Mouse (Mus musculus) urinary bladder, postnatal 10 days (tissue): Measurements from ENCODE around the gene Ptprm.

Experiments used
- DNase-seq: peaks from one replicate; pipeline ENCODE4 v3.0.0; 2022; ENCODE audit warnings: low spot score

Gene Ptprm

DNA sequence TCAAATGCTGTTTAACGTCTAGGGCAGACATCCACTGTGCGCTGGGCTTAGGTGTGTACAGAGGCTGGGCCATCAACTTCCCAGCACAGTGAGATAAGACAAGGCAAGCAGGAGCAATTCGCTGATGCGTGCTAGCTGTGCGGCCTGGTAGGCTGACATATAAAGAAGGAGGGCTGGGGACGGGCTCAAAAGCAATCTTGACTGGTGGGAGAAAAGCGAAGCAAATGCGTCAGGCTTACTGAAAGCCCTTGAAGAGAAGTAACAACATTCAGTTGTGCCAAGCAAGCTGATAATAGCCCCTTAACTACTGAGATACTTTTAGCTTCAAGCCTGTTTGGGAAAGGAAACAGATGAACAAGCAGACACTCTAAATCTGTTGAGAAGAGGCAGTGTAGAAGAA is 217.8 kb downstream of the Ptprm start:
- DNase-seq, result no peak

DNA sequence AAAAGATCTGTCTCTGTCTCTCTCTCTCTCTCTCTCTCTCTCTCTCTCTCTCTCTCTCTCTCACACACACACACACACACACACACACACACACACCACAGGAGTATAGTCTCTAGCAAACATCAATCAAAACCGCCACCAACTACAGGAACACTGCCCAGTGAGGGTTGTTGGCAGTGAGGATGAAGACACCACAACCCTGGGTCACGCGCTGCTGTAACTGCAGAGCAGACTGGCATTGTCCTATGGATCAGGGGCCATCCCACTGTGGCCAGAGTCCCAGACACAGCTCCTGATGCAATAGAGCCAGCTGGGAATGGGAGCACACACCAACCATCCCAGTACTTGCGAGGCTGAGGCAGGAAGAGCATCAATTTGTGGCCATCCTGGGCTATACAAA is 220.0 kb downstream of the Ptprm start:
- DNase-seq, result no peak

DNA sequence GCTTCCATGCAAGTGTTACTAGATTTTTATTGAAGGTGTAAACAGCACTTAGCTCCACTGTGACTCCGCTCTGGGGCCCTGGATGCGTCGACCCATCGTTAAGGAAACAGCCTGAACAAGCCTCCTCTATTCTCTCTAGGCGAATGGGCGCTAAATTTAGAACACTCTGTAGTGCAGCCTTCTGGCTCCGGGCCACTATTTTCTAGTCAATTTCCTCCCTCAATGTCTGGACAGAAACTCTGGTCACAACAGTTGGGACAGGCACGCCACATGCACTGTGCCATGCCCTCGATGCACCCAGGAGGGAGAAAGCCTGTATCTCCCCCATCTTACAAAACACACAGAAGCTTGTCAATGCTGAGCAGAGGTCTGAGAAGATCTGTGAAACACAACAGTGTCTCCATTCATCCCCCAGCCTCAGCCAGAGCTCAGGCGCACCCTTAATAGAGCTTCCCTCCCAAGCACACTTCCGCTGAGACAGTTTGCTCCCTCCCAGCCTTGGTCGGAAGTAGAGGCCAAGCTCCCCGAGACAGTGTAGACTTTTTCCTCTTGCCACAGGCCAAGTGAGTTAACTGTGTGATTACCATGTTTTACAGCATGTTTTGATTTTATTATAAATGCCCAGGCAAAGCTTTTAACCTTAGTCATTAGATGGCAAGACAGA is 220.7 kb downstream of the Ptprm start:
- no peak for DNase-seq

- DNase-seq, result no peak
Observed at GRCm38 (mm10) chr17:67133026-67133425, 221.2 kb downstream of the Ptprm start.

DNA sequence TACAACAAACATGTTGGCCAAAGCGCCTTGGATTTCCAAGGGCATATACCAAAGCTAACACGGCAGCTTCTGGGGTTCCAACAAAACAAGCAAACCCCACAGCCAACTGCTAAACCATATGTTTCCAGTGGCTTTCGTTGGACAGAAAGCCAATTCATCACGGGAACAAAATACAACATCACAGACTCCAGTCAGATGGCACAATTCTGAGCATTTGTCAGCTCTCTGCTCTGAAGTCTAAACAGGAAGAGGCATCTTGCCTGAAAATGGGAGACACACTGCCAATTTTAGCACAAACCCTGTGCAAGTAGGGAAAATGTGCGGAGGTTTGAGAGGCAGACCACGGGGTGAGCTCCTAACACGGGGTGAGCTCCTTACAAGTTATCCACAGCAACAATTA is 226.7 kb downstream of the Ptprm start:
- DNase-seq, result no peak

- no peak for DNase-seq
Observed at GRCm38 (mm10) chr17:67125596-67125995, 228.7 kb downstream of the Ptprm start.

GRCm38 (mm10) chr17:67124294-67124693 is 230.0 kb downstream of the Ptprm start:
- no peak for DNase-seq

DNA sequence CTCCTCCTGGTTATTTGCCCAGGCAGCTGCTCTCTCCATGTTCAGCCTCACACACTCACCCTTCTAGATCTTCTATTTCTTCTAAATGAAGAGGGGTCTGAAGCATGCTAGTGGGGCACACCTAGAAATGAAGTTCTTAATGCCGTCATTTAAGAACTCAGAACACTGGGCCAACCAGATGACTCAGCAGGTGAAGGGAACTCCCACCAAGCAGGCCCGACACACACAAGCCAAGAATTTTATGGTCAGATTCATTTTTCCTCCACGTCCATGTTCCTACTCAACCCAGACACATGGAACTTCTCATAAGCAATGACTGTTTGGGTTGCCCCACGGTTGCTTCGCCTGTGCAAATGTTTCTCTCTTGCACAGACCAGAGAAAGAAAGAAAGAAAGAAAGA is 230.5 kb downstream of the Ptprm start:
- DNase-seq, result no peak

DNA sequence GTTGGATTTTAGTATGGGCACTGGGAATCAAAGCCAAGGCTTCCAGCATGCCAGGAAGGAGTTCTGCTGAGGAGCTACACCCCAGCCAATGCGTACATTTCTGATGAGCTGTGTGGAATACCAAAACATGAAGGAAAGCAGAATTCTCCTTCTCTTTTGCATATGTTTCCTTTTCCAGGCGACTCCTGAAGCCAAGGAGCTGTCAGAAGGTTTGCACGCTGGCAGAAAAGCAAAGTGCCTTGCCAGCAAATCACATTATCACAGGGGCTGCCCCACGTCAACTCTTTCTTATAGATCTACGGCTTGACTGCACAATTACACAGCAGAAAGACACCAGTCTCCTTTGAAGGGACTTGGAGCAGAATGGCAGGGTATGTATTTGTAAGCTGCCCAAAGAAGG is 233.4 kb downstream of the Ptprm start:
- no peak for DNase-seq

GRCm38 (mm10) chr17:67118676-67119340 is 235.4 kb downstream of the Ptprm start:
- DNase-seq, result no peak

GRCm38 (mm10) chr17:67114842-67115241 is 239.4 kb downstream of the Ptprm start:
- DNase-seq, result no peak

DNA sequence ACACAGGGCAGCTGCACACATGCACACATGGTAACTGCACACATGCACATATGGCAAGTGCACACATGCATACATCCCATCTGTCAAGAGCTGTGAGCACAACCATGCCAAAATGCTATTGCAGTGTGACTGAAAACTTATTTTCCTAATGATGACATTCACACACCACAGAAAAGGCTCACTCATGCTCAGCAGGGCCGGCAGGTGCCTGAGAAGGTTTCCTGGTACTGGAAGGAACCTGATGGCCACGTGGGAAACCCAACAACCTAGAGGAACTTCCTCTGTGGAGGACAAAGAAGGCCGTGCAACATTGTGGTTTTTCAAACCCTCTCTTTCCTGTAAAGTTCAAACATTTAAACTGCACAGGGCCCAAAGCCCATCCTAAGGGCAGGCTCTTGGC is 241.6 kb downstream of the Ptprm start:
- no peak for DNase-seq

DNA sequence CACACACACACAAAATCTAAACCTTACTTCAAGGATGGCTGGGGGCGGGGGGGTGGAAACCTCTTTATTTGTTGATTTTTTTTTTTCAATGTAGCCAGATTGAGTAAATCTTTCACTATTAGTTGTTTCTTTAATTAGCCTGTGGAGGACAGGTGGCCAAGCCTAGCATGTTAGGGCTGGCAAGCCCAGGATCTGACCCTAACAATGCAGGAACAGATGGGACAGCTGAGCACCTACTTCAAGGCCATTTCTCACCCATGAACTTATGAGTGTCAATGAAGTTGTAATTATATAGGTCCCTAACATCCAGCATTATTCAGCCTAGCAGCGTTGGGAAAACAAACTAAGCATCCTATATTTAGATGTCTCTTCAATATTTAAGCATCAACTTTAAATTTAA is 248.1 kb downstream of the Ptprm start:
- DNase-seq, result no peak

GRCm38 (mm10) chr17:67102051-67102450 is 252.2 kb downstream of the Ptprm start:
- DNase-seq, result no peak

GRCm38 (mm10) chr17:67090997-67091396 is 263.3 kb downstream of the Ptprm start:
- no peak for DNase-seq

DNA sequence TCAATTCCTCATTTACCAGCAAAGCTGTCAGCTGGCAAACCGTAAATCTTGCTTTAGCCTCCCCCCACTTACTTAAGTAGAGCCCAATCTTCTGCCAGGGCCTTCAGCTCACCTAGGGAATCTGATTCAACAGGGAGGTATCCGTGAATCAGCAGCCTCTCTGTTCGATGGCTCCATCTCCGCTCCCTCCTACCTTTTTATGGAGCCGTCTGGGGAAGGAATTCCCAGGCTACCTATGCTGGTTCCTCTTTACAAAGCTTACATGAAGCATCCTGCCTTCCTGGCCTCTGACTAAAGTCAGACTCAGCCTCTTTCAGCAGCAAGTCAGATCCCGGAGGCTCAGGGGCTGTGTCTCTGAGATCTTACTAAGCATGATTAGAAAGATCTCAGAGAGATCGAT is 264.1 kb downstream of the Ptprm start:
- no peak for DNase-seq

DNA sequence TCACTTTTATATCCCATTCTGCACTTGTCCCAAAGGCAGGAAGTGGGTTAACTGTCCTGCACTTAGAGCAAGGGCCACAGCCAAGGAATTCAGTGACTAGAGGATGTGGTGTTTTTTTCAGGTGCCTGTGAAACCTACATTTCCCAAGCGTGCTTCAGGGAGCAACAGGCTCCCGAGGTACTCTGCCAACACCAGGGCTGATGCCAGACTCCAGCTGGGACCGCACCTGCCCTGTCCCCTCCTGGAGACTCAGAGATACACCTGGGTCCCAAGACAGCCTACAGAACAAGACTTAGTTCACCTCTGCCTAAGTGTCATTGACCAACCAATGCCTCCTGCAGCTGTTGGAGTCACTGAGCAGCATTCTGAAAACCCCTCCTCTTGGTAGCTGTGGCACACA is 264.6 kb downstream of the Ptprm start:
- DNase-seq, result no peak

GRCm38 (mm10) chr17:67087585-67087984 is 266.7 kb downstream of the Ptprm start:
- DNase-seq, result no peak

- DNase-seq, result no peak
Observed at GRCm38 (mm10) chr17:67086811-67087210, 267.4 kb downstream of the Ptprm start.

DNA sequence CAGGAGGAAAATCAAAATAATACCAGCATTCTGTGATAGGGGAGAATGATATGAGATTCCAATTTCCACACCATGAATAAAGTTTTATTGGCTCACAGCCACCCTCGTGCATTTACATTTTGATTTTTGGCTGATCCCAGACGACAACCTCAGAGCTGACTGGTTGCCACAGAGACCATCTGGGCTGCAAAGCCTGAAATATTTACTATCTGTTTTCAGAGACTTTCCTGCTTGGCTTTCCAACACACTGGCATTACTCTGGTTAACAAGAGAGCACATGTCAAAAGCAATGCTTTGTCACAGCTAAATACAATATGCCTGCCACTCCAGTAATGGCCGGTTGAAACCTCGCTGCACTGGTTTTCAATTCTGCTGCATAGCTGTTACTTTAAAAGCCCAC is 269.8 kb downstream of the Ptprm start:
- no peak for DNase-seq

DNA sequence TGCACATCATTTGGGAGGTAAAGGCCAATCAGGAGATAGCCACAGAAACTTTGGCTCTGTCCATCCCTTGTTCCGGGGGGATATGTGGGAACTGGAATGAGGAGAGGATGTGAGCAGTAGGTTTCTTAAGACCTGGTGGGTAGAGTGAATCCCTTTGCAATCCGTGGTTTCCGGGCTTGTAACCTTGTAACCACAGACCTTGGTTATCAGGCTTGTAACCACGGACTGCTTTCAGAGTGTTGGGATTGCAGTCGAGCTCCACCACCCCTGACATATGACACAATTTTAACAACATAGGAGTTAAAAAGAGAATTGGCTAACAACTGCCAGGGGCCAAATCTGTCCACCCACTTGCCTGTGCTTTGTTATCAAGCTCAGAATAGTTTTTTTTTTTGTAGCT is 270.2 kb downstream of the Ptprm start:
- no peak for DNase-seq

GRCm38 (mm10) chr17:67079570-67079969 is 274.7 kb downstream of the Ptprm start:
- no peak for DNase-seq

DNA sequence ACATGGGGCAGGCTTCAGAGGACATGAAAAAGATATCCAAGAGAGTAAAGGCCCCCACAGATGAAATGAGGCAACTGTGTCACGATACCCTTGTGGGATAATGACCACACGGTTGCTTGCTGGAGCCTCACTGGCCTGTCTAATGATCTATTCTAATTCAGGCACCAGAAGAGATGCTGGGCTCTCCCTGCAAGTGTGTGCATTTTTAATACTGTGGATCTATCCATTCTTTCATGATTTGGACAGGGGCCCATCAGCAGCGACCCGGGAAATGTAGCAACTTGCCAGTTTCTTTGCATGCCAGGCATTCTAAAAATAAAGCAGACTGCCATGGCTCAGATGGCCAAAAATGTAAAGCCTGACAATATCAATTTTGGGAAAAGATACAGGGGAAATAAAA is 280.7 kb downstream of the Ptprm start:
- DNase-seq, result no peak

GRCm38 (mm10) chr17:67073139-67073538 is 281.1 kb downstream of the Ptprm start:
- no peak for DNase-seq
